Mouse (Mus musculus) embryonic facial prominence, embryonic 13.5 days (tissue): Measurements from ENCODE around the gene Kcnt2. TPM values are rescaled to one million over a fixed set of nuclear protein-coding genes. Genes with fewer than 3 reads are reported as not detected.

Source experiments
- ATAC-seq: fragments of 200-750 bp; cut with Nextera tagmentation; 2 replicates; pipeline ENCODE4 v1.8.0; 2017; ENCODE audit warnings: low read depth; ENCODE audit not compliant: insufficient number of reproducible peaks, insufficient read depth, low FRiP score, low TSS enrichment
- H3K27ac ChIP-seq: fragments of 300-500 bp; sonication (generic); 2 replicates; pipeline ENCODE4 v1.5.1; 2015; ENCODE audit warnings: moderate library complexity, mild to moderate bottlenecking, inconsistent platforms
- H3K27me3 ChIP-seq: fragments of 300-500 bp; sonication (generic); 2 replicates; pipeline ENCODE4 v1.6.1; 2015; ENCODE audit warnings: mild to moderate bottlenecking, inconsistent platforms
- H3K36me3 ChIP-seq: fragments of 300-500 bp; sonication (generic); 2 replicates; pipeline ENCODE4 v1.6.1; 2015; ENCODE audit warnings: mild to moderate bottlenecking, inconsistent platforms
- H3K4me1 ChIP-seq: fragments of 300-500 bp; sonication (generic); 2 replicates; pipeline ENCODE4 v1.6.1; 2015; ENCODE audit warnings: inconsistent platforms
- H3K4me2 ChIP-seq: fragments of 300-500 bp; sonication (generic); 2 replicates; pipeline ENCODE4 v1.6.1; 2015; ENCODE audit warnings: moderate library complexity, mild to moderate bottlenecking, inconsistent platforms
- H3K4me3 ChIP-seq: fragments of 300-500 bp; sonication (generic); 2 replicates; pipeline ENCODE4 v1.5.1; 2015; ENCODE audit warnings: mild to moderate bottlenecking, inconsistent platforms
- H3K9ac ChIP-seq: fragments of 300-500 bp; sonication (generic); 2 replicates; pipeline ENCODE4 v1.6.1; 2015; ENCODE audit warnings: mild to moderate bottlenecking, inconsistent platforms
- H3K9me3 ChIP-seq: fragments of 300-500 bp; sonication (generic); 2 replicates; pipeline ENCODE4 v1.6.1; 2016; ENCODE audit warnings: inconsistent platforms
- WGBS: fragments of 180-500 bp; shearing (Covaris S2); methylation state at CpG from one replicate; pipeline ENCODE4 v1.1.7; 2015; ENCODE audit warnings: mixed read lengths; 5-methylcytosine and 5-hydroxymethylcytosine counted together
- polyA plus RNA-seq: library from polyadenylated mRNA; unstranded; fragments of >200 nt; fragmentation: Nextera tagmentation; extraction: Ambion mirVana; gene quantifications from 2 replicates; pipeline ENCODE4 v1.2.1, GENCODE M21; 2015

The Kcnt2 gene
- polyA plus RNA-seq, 1 experiment from 2014 or later, result 0.52 TPM

- Histone ChIP-seq H3K4me1 (no peaks in the 10 kb centered on the region), H3K9me3 (no peaks in the 10 kb centered on the region), H3K4me3 (no peak overlapping the region), H3K9ac (no peak overlapping the region), H3K27me3 (no peaks in the 10 kb centered on the region), H3K4me2 (no peak overlapping the region), H3K36me3 (no peaks in the 10 kb centered on the region), H3K27ac (no peak overlapping the region)
- ATAC-seq, result no peak
- WGBS, result 81% methylated on average over 5 of the region's 5 CpGs
Observed at GRCm38 (mm10) chr1:140444394-140444793, 198.4 kb downstream of the Kcnt2 start.

- no peak overlapping the region for H3K27ac ChIP-seq
- ATAC-seq, result no peak
- H3K4me2 ChIP-seq, result no peak overlapping the region
- no peak overlapping the region for H3K9ac ChIP-seq
- H3K9me3 ChIP-seq, result no peaks in the 10 kb centered on the region
- H3K4me1 ChIP-seq, result no peaks in the 10 kb centered on the region
- H3K4me3 ChIP-seq, result no peak overlapping the region
- no peaks in the 10 kb centered on the region for H3K27me3 ChIP-seq
- 75% methylated on average over 3 of the region's 3 CpGs for WGBS
- H3K36me3 ChIP-seq, result no peaks in the 10 kb centered on the region
Observed at GRCm38 (mm10) chr1:140451461-140451860, 205.5 kb downstream of the Kcnt2 start.

DNA sequence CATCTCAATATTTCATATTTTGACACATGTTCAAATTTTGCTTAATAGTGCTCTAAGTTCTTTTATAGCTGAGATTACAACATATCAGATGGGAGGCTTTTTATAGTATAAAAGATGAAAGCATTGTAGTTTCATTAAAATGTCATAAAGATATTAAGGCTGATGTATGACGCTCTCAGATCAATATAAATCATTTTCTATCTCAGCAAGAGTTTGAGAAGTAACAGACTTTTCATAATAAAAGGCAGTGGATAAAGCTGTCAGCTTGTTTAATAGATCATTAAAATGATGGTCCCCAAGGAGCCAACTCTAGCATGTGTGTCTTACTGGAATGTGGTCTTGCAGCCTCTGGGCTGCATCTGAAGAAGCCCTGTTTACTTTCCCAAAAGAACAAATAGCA lies 206.0 kb downstream of the Kcnt2 start:
- H3K4me2 ChIP-seq, result no peak overlapping the region
- no peaks in the 10 kb centered on the region for H3K36me3 ChIP-seq
- H3K9me3 ChIP-seq, result no peaks in the 10 kb centered on the region
- no peaks in the 10 kb centered on the region for H3K4me1 ChIP-seq
- no peak overlapping the region for H3K4me3 ChIP-seq
- H3K27me3 ChIP-seq, result no peaks in the 10 kb centered on the region
- no peak overlapping the region for H3K9ac ChIP-seq
- no peak overlapping the region for H3K27ac ChIP-seq
- WGBS, result 79% methylated on average over 1 of the region's 1 CpGs
- ATAC-seq, result no peak

DNA sequence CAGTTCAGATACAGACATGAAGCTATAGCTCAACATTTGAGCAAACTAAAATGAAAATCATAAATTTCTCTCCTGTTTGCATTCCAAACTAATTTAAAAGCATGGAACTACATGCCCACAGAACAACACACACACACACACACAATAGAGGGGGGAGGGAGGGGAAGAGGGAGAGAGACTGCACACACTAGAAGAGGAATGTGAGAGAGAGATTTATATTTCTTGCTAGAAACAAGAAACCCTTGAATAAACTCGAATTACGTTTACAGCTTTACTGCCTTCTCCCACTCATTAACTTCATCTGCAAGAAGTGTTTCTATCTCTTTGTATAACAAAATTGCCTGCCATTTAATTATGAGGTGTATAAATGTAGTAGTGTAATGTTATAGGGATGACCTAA lies 209.9 kb downstream of the Kcnt2 start:
- Histone ChIP-seq H3K4me3 (no peak overlapping the region), H3K9ac (no peak overlapping the region), H3K36me3 (no peaks in the 10 kb centered on the region), H3K9me3 (no peaks in the 10 kb centered on the region), H3K27me3 (no peaks in the 10 kb centered on the region), H3K4me2 (no peak overlapping the region), H3K4me1 (no peaks in the 10 kb centered on the region), H3K27ac (no peak overlapping the region)
- no peak for ATAC-seq
- 64% methylated on average over 2 of the region's 2 CpGs for WGBS

DNA sequence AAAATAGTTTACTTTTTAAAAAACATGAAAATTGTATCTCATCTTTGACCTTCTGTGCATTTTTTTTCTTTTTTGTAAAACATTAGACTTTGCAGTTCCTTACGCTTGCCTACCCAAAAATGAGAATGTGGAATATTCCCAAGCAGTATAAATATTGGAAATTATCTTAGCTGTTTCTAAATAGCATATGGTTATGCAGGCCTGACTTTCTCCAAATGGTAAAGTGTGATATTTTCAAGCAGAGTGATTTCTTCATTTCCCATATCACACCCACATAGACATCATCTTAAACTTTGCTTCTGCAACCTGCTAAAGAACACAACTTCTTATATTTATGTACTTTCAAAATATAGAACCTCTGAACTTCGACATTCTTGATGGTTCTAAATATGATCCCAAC lies 210.9 kb downstream of the Kcnt2 start:
- H3K4me3 ChIP-seq, result no peak overlapping the region
- H3K4me1 ChIP-seq, result no peaks in the 10 kb centered on the region
- no peak overlapping the region for H3K4me2 ChIP-seq
- H3K9ac ChIP-seq, result no peak overlapping the region
- no peak for ATAC-seq
- WGBS, result 90% methylated on average over 2 of the region's 2 CpGs
- no peak overlapping the region for H3K27ac ChIP-seq
- H3K9me3 ChIP-seq, result no peaks in the 10 kb centered on the region
- H3K27me3 ChIP-seq, result no peaks in the 10 kb centered on the region
- H3K36me3 ChIP-seq, result no peaks in the 10 kb centered on the region

DNA sequence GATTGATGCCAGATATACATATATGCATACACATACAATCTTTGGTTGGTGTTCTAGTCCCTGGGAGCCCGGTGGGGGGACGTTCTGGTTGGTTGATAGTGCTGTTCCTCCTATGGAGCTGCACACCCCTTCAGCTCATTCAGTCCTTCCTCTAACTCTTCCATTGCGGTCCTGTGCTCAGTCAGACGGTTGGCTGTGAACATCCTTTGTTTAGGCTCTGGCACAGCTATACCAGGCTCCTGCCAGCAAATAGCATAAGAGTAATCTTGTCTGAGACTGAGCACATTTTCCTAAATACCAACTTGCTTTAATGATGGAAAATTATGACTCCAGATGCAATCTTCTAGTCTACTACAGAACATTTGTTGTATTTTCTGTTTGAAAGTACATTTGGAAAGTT lies 222.4 kb downstream of the Kcnt2 start:
- H3K4me1 ChIP-seq, result no peaks in the 10 kb centered on the region
- 73% methylated on average over 4 of the region's 4 CpGs for WGBS
- no peak overlapping the region for H3K4me3 ChIP-seq
- ATAC-seq, result no peak
- no peaks in the 10 kb centered on the region for H3K27me3 ChIP-seq
- H3K4me2 ChIP-seq, result no peak overlapping the region
- H3K9ac ChIP-seq, result no peak overlapping the region
- H3K36me3 ChIP-seq, result no peaks in the 10 kb centered on the region
- H3K27ac ChIP-seq, result no peak overlapping the region
- no peaks in the 10 kb centered on the region for H3K9me3 ChIP-seq

DNA sequence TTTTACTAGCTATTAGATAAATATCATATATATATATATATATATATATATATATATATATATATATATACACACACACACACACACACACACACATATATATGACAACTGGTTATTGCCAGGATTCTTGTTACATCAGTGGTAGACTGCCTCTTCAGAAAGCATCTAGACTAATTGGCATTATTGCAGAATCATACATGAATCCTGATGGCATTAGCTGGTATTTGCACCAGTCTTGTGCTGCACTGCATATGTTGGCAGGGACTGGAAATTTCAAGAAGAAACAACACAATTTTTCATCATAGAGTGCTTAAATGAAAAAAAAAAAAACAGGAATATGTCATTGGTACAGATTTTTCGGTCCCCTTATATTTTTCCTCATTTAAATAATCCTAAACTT lies 223.6 kb downstream of the Kcnt2 start:
- Histone ChIP-seq H3K9ac (no peak overlapping the region), H3K9me3 (no peaks in the 10 kb centered on the region), H3K36me3 (no peaks in the 10 kb centered on the region), H3K4me1 (no peaks in the 10 kb centered on the region), H3K4me2 (no peak overlapping the region), H3K27ac (no peak overlapping the region), H3K27me3 (no peaks in the 10 kb centered on the region), H3K4me3 (no peak overlapping the region)
- ATAC-seq, result no peak
- 92% methylated on average over 1 of the region's 1 CpGs for WGBS

- H3K27me3 ChIP-seq, result no peaks in the 10 kb centered on the region
- no peaks in the 10 kb centered on the region for H3K36me3 ChIP-seq
- no peak overlapping the region for H3K27ac ChIP-seq
- H3K9ac ChIP-seq, result no peak overlapping the region
- no peak for ATAC-seq
- H3K4me2 ChIP-seq, result no peak overlapping the region
- H3K9me3 ChIP-seq, result no peaks in the 10 kb centered on the region
- H3K4me3 ChIP-seq, result no peak overlapping the region
- 68% methylated on average over 2 of the region's 2 CpGs for WGBS
- no peaks in the 10 kb centered on the region for H3K4me1 ChIP-seq
Observed at GRCm38 (mm10) chr1:140476921-140477320, 231.0 kb downstream of the Kcnt2 start.

GRCm38 (mm10) chr1:140484016-140484415 lies 238.1 kb downstream of the Kcnt2 start:
- Histone ChIP-seq H3K4me3 (no peak overlapping the region), H3K4me1 (no peaks in the 10 kb centered on the region), H3K36me3 (no peaks in the 10 kb centered on the region), H3K27ac (no peak overlapping the region), H3K9me3 (no peaks in the 10 kb centered on the region), H3K27me3 (no peaks in the 10 kb centered on the region), H3K9ac (no peak overlapping the region), H3K4me2 (no peak overlapping the region)
- 82% methylated on average over 1 of the region's 1 CpGs for WGBS
- ATAC-seq, result no peak

DNA sequence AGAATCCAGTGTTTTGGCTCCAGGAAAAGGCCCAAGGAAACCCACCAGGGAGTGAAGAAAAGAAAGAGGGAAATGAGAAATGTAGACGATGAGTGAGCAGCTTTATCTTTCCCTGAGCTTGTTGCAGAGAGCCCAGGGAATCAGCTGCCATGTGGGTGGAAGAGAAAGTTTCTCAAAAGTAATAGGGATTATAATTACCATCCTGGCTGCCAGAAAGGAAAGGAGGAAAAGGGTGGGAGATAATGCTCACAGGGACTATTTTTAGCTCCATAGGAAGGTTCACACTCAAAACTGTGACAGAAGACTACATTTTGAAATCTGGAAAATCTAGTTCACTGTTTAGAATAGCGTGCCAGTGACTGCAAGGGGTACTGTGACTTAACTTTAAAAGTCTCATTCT lies 243.9 kb downstream of the Kcnt2 start:
- no peak overlapping the region for H3K27ac ChIP-seq
- 75% methylated on average over 2 of the region's 2 CpGs for WGBS
- no peaks in the 10 kb centered on the region for H3K9me3 ChIP-seq
- no peaks in the 10 kb centered on the region for H3K36me3 ChIP-seq
- no peaks in the 10 kb centered on the region for H3K27me3 ChIP-seq
- H3K4me2 ChIP-seq, result no peak overlapping the region
- no peak for ATAC-seq
- H3K4me1 ChIP-seq, result no peaks in the 10 kb centered on the region
- H3K4me3 ChIP-seq, result no peak overlapping the region
- no peak overlapping the region for H3K9ac ChIP-seq

DNA sequence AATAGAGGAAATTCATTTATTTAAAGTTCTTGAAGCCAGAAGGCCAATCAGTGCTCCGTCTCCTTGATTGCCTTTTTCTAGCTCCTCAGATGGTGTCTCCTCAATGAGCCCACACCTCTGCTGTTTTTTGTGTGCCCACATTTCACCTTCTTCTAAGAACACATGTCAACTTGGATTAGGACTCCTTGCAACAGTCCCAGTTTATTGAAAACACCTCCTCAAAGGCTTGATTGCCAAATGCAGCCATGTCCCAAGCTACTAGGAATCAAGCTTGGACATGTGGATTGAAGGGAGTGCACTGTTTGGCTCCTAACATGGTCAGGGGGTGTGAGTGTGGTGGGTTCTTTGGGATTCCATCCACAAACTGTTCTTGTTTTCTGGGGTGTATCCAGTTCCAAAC lies 245.4 kb downstream of the Kcnt2 start:
- H3K9ac ChIP-seq, result no peak overlapping the region
- ATAC-seq, result no peak
- H3K27ac ChIP-seq, result no peak overlapping the region
- no peaks in the 10 kb centered on the region for H3K36me3 ChIP-seq
- H3K9me3 ChIP-seq, result no peaks in the 10 kb centered on the region
- no peak overlapping the region for H3K4me3 ChIP-seq
- WGBS, result 79% methylated on average over 1 of the region's 1 CpGs
- no peak overlapping the region for H3K4me2 ChIP-seq
- no peaks in the 10 kb centered on the region for H3K27me3 ChIP-seq
- no peaks in the 10 kb centered on the region for H3K4me1 ChIP-seq

DNA sequence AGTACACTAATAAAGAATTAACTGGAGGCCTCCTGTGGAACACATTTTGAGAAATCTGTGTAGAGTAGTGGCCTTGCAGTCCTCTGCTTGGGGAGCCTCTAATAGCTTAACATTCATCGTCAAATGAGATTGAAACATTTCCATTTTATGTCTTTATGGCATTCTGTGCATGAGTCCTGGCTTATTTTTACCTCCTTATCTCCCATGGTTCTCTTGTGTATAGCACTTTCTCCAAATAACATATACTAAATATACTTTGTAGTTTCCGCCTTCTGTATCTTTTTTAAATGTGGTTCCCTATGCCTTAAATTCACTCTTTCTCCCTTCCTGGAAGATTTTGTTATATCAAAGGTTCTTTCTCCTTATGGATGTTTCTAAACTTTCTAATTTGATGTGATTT lies 246.3 kb downstream of the Kcnt2 start:
- no peak overlapping the region for H3K9ac ChIP-seq
- no peaks in the 10 kb centered on the region for H3K36me3 ChIP-seq
- no peaks in the 10 kb centered on the region for H3K27me3 ChIP-seq
- no peaks in the 10 kb centered on the region for H3K9me3 ChIP-seq
- no peaks in the 10 kb centered on the region for H3K4me1 ChIP-seq
- no peak overlapping the region for H3K27ac ChIP-seq
- H3K4me3 ChIP-seq, result no peak overlapping the region
- H3K4me2 ChIP-seq, result no peak overlapping the region
- ATAC-seq, result no peak
- 92% methylated on average over 2 of the region's 2 CpGs for WGBS

DNA sequence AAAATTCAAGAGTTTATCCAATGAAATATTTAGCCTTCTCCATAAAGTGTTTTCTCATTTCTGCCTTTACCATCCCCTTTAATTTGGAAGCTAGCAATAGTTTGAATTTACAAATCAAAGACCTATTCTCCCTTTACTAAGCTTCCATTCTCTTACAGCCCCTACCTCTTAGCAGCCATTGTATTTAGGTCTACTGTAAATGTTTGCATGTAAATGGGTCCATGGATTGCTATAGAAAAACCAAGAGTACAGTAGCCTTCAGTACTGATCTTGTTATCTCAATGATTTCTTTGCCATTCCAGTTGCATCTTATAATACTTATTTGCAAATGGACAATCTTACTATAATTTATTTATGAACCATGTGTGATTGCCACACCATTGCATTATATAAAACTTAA lies 267.5 kb downstream of the Kcnt2 start:
- H3K27ac ChIP-seq, result no peak overlapping the region
- H3K4me2 ChIP-seq, result no peak overlapping the region
- H3K9ac ChIP-seq, result no peak overlapping the region
- H3K4me3 ChIP-seq, result no peak overlapping the region
- H3K27me3 ChIP-seq, result no peaks in the 10 kb centered on the region
- H3K9me3 ChIP-seq, result no peaks in the 10 kb centered on the region
- no peaks in the 10 kb centered on the region for H3K36me3 ChIP-seq
- no peaks in the 10 kb centered on the region for H3K4me1 ChIP-seq
- no peak for ATAC-seq
